Mouse (Mus musculus) skeletal muscle tissue, adult 2 months (tissue): ENCODE results near the gene Gtsf1l.

Experiments
- DNase-seq: peaks from one replicate; pipeline ENCODE4 v3.0.0-alpha.2; 2012; ENCODE audit warnings: low read depth, low spot score

Gtsf1l gene

DNA sequence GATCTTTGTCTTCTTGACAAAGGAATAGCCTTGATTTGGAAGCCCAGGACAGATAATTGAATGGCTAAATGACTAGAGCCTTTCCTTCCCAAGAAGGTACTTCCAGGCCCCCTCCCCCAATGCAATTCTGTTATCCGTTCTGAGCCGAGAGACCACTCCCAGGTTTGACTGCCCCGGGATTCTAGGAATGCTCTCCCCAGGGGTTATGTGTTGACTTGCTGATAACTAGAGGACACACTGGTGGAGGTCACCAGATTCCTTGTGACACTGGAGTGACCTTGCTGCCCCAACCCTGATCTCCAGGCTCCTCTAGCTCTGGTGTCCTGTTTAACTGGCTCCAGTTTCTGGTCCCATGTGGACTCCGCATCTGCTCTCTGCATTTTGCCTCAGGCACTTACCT is 35.6 kb downstream of the Gtsf1l start:
- DNase-seq: no peak

DNA sequence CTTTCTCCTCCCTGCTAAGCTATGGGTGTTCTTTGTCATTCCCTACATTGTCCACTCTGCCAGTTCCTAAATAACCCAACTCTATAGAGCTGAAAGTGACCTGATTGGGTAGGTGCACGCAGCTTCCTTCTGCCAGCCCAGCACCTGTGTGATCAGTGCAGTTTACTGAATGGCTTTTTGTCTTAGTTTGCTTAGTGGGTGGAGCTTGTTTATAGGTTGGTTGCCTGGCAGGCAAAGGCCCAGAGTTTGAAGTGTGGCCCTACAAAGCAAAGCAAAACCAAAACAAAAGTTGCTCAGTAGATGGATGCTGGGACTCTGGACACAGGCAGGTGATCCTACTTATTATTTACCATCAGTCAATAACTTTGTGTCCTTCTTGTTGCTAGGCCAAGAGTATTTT is 36.0 kb downstream of the Gtsf1l start:
- no peak for DNase-seq

DNA sequence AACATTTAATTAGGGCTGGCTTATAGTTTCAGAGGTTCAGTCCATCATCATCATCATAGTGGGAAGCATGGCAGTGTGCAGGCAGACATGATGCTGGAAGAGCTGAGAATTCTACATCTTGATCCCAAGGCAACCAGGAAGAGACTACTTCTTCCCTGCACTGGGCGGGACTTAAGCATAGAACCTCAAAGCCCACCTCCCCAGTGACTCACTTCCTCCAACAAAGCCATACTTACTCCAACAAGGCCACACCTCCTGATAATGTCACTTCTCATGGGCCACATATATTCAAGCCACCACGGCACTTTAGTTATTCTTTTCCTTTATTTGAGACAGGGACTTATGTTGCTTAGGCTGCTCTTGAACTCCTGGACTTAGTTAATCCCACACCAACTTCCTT is 38.5 kb downstream of the Gtsf1l start:
- no peak for DNase-seq

DNA sequence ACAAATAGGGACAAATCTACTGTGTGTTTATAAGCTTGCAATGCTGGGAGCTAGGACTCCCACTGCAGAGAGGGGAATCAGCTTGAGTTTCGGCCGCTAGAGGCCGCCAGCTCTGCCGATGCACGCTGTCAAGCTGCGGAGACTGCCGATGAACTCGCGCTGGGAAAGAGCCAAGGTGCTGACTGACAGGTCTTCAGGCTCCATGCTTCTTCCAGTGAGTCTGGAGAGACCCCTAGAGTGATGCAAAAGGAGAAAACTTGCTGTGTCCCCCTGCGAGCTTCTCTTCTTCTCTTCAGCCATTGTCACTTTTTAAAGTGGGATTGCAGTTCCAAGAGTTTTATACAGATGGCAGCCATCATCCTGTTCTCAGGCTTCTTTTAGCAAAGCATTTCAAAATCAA is 39.5 kb downstream of the Gtsf1l start:
- peak; percentile 22 for DNase-seq

GRCm38 (mm10) chr2:163039940-163040339 is 47.7 kb downstream of the Gtsf1l start:
- no peak for DNase-seq
